Mouse (Mus musculus): Measurements from ENCODE around the gene Dock2. TPM values are rescaled to one million over a fixed set of nuclear protein-coding genes. Genes with fewer than 3 reads are reported as not detected.

The Dock2 gene
- polyA plus RNA-seq, 1 experiment: not detected

- Histone ChIP-seq H3K36me3 (ENCODE audit: control insufficient read depth, insufficient read depth, low read length, poor library complexity, severe bottlenecking) (no peaks in the 10 kb centered on the region), H3K9me3 (replicated peaks; ENCODE audit: control insufficient read depth, insufficient read depth, low read length, poor library complexity, severe bottlenecking) (no peaks in the 10 kb centered on the region), H3K9ac (ENCODE audit: low read depth, poor library complexity, severe bottlenecking) (no peak overlapping the region), H3K4me3 (ENCODE audit: low read depth, low read length) (no peak overlapping the region), H3K4me1 (ENCODE audit: control insufficient read depth, insufficient read depth, low read length) (no peaks in the 10 kb centered on the region), H3K27me3 (ENCODE audit: control insufficient read depth, insufficient read depth, low read length, poor library complexity, severe bottlenecking) (no peaks in the 10 kb centered on the region; the same call in 1 of the 2 replicates), H3K27ac (ENCODE audit: insufficient read depth, low read length) (no peak overlapping the region)
- no peak for TF ChIP-seq POLR2A (IDR thresholded peaks at IDR 0.05; ENCODE audit: insufficient read depth, low read length)
- TF ChIP-seq EP300 (IDR thresholded peaks at IDR 0.05; ENCODE audit: insufficient read depth, low read depth, low read length): no peak
- no peak for TF ChIP-seq CTCF (IDR thresholded peaks at IDR 0.05; ENCODE audit: low read depth, low read length)
These were observed 259.1 kb downstream of the Dock2 start for GRCm38 (mm10) chr11:34524586-34524985.

GRCm38 (mm10) chr11:34518566-34518965 is 265.1 kb downstream of the Dock2 start:
- no peak for TF ChIP-seq EP300 (IDR thresholded peaks at IDR 0.05; ENCODE audit: insufficient read depth, low read depth, low read length)
- TF ChIP-seq CTCF (IDR thresholded peaks at IDR 0.05; ENCODE audit: low read depth, low read length): no peak
- TF ChIP-seq POLR2A (IDR thresholded peaks at IDR 0.05; ENCODE audit: insufficient read depth, low read length): no peak
- Histone ChIP-seq H3K4me3 (ENCODE audit: low read depth, low read length) (no peak overlapping the region), H3K9ac (ENCODE audit: low read depth, poor library complexity, severe bottlenecking) (no peak overlapping the region), H3K27ac (ENCODE audit: insufficient read depth, low read length) (no peak overlapping the region), H3K9me3 (replicated peaks; ENCODE audit: control insufficient read depth, insufficient read depth, low read length, poor library complexity, severe bottlenecking) (no peaks in the 10 kb centered on the region), H3K27me3 (ENCODE audit: control insufficient read depth, insufficient read depth, low read length, poor library complexity, severe bottlenecking) (no peaks in the 10 kb centered on the region; the same call in 1 of the 2 replicates), H3K36me3 (ENCODE audit: control insufficient read depth, insufficient read depth, low read length, poor library complexity, severe bottlenecking) (no peaks in the 10 kb centered on the region), H3K4me1 (ENCODE audit: control insufficient read depth, insufficient read depth, low read length) (no peaks in the 10 kb centered on the region)

GRCm38 (mm10) chr11:34516971-34517370 is 266.7 kb downstream of the Dock2 start:
- H3K9ac ChIP-seq (ENCODE audit: low read depth, poor library complexity, severe bottlenecking): no peak overlapping the region
- H3K9me3 ChIP-seq (replicated peaks; ENCODE audit: control insufficient read depth, insufficient read depth, low read length, poor library complexity, severe bottlenecking): no peaks in the 10 kb centered on the region
- no peaks in the 10 kb centered on the region for H3K4me1 ChIP-seq (ENCODE audit: control insufficient read depth, insufficient read depth, low read length)
- H3K27ac ChIP-seq (ENCODE audit: insufficient read depth, low read length): no peak overlapping the region
- no peaks in the 10 kb centered on the region for H3K36me3 ChIP-seq (ENCODE audit: control insufficient read depth, insufficient read depth, low read length, poor library complexity, severe bottlenecking)
- TF ChIP-seq EP300 (IDR thresholded peaks at IDR 0.05; ENCODE audit: insufficient read depth, low read depth, low read length) (no peak), POLR2A (IDR thresholded peaks at IDR 0.05; ENCODE audit: insufficient read depth, low read length) (no peak), CTCF (IDR thresholded peaks at IDR 0.05; ENCODE audit: low read depth, low read length) (no peak)
- no peak overlapping the region for H3K4me3 ChIP-seq (ENCODE audit: low read depth, low read length)
- no peaks in the 10 kb centered on the region for H3K27me3 ChIP-seq (ENCODE audit: control insufficient read depth, insufficient read depth, low read length, poor library complexity, severe bottlenecking)

- Histone ChIP-seq H3K4me3 (ENCODE audit: low read depth, low read length) (no peak overlapping the region), H3K4me1 (ENCODE audit: control insufficient read depth, insufficient read depth, low read length) (no peaks in the 10 kb centered on the region), H3K9ac (ENCODE audit: low read depth, poor library complexity, severe bottlenecking) (no peak overlapping the region), H3K27me3 (ENCODE audit: control insufficient read depth, insufficient read depth, low read length, poor library complexity, severe bottlenecking) (no peaks in the 10 kb centered on the region), H3K27ac (ENCODE audit: insufficient read depth, low read length) (no peak overlapping the region), H3K9me3 (replicated peaks; ENCODE audit: control insufficient read depth, insufficient read depth, low read length, poor library complexity, severe bottlenecking) (no peaks in the 10 kb centered on the region), H3K36me3 (ENCODE audit: control insufficient read depth, insufficient read depth, low read length, poor library complexity, severe bottlenecking) (no peaks in the 10 kb centered on the region)
- TF ChIP-seq EP300 (IDR thresholded peaks at IDR 0.05; ENCODE audit: insufficient read depth, low read depth, low read length): no peak
- TF ChIP-seq POLR2A (IDR thresholded peaks at IDR 0.05; ENCODE audit: insufficient read depth, low read length): no peak
- no peak for TF ChIP-seq CTCF (IDR thresholded peaks at IDR 0.05; ENCODE audit: low read depth, low read length)
These were observed 268.4 kb downstream of the Dock2 start for GRCm38 (mm10) chr11:34515301-34515700.

- no peaks in the 10 kb centered on the region for H3K36me3 ChIP-seq (ENCODE audit: control insufficient read depth, insufficient read depth, low read length, poor library complexity, severe bottlenecking)
- H3K4me3 ChIP-seq (ENCODE audit: low read depth, low read length): no peak overlapping the region
- H3K27me3 ChIP-seq (ENCODE audit: control insufficient read depth, insufficient read depth, low read length, poor library complexity, severe bottlenecking): no peaks in the 10 kb centered on the region
- no peak for TF ChIP-seq EP300 (IDR thresholded peaks at IDR 0.05; ENCODE audit: insufficient read depth, low read depth, low read length)
- TF ChIP-seq POLR2A (IDR thresholded peaks at IDR 0.05; ENCODE audit: insufficient read depth, low read length): no peak
- no peak for TF ChIP-seq CTCF (IDR thresholded peaks at IDR 0.05; ENCODE audit: low read depth, low read length)
- no peaks in the 10 kb centered on the region for H3K9me3 ChIP-seq (replicated peaks; ENCODE audit: control insufficient read depth, insufficient read depth, low read length, poor library complexity, severe bottlenecking)
- H3K9ac ChIP-seq (ENCODE audit: low read depth, poor library complexity, severe bottlenecking): no peak overlapping the region
- H3K27ac ChIP-seq (ENCODE audit: insufficient read depth, low read length): no peak overlapping the region
- no peaks in the 10 kb centered on the region for H3K4me1 ChIP-seq (ENCODE audit: control insufficient read depth, insufficient read depth, low read length)
These were observed 277.3 kb downstream of the Dock2 start for GRCm38 (mm10) chr11:34506390-34506789.

GRCm38 (mm10) chr11:34499663-34500062 is 284.0 kb downstream of the Dock2 start:
- H3K27me3 ChIP-seq (ENCODE audit: control insufficient read depth, insufficient read depth, low read length, poor library complexity, severe bottlenecking): no peaks in the 10 kb centered on the region; the same call in 1 of the 2 replicates
- no peak overlapping the region for H3K27ac ChIP-seq (ENCODE audit: insufficient read depth, low read length)
- no peaks in the 10 kb centered on the region for H3K9me3 ChIP-seq (replicated peaks; ENCODE audit: control insufficient read depth, insufficient read depth, low read length, poor library complexity, severe bottlenecking)
- no peak for TF ChIP-seq CTCF (IDR thresholded peaks at IDR 0.05; ENCODE audit: low read depth, low read length)
- H3K36me3 ChIP-seq (ENCODE audit: control insufficient read depth, insufficient read depth, low read length, poor library complexity, severe bottlenecking): no peaks in the 10 kb centered on the region
- peaks cover 2% of the 10 kb centered on the region for H3K4me1 ChIP-seq (ENCODE audit: control insufficient read depth, insufficient read depth, low read length)
- H3K4me3 ChIP-seq (ENCODE audit: low read depth, low read length): no peak overlapping the region
- no peak overlapping the region for H3K9ac ChIP-seq (ENCODE audit: low read depth, poor library complexity, severe bottlenecking)
